Mouse (Mus musculus): ENCODE data around the gene Ino80e. TPM values are rescaled to one million over a fixed set of nuclear protein-coding genes. Genes with fewer than 3 reads are reported as not detected.
A peak's percentile ranks its signal among the peaks of the same experiment; 100 is the strongest.
"Not testable (repeated sequence)": the region's sequence is repeated elsewhere in the genome, so short reads cannot be mapped to it uniquely, and the experiment has no call there.

Gene Ino80e
- 78.2 and 80.3 TPM in 2 replicates for polyA plus RNA-seq (2014; fragmentation: Nextera tagmentation; extraction: Ambion mirVana)

GRCm38 (mm10) chr7:126862147-126862784, at the start of gene Ino80e:
Gene Ino80e (minus strand): TSS chr7:126862377.
- ATAC-seq (ENCODE audit: insufficient number of reproducible peaks, insufficient read depth, low FRiP score, low read depth) = peak; percentile 53; the same call in 1 of the 2 replicates
- Histone ChIP-seq H3K27me3 (ENCODE audit: control insufficient read depth, insufficient read depth, low read length) (no peaks in the 10 kb centered on the region), H3K4me3 (ENCODE audit: low read depth, low read length) (peak within 1 kb of the TSS; percentile 56), H3K4me2 (replicated peaks; ENCODE audit: low read depth, low read length) (peak within 1 kb of the TSS; percentile 90), H3K27ac (ENCODE audit: low read length) (peak within 1 kb of the TSS; percentile 58), H3K4me1 (ENCODE audit: control insufficient read depth, insufficient read depth, low read length) (peaks cover 18% of the 10 kb centered on the region), H3K9ac (replicated peaks; ENCODE audit: low read depth, low read length) (peak within 1 kb of the TSS; percentile 71), H3K9me3 (ENCODE audit: control insufficient read depth, low read depth, low read length) (no peaks in the 10 kb centered on the region), H3K36me3 (ENCODE audit: control insufficient read depth, insufficient read depth, low read length) (peaks cover 40% of the 10 kb centered on the region)
- under 1% methylated on average over 41 of the region's 41 CpGs for WGBS

GRCm38 (mm10) chr7:126905590-126905989, 43.4 kb upstream of the Ino80e start:
- no peak for ATAC-seq (ENCODE audit: insufficient number of reproducible peaks, insufficient read depth, low FRiP score, low read depth)
- H3K27me3 ChIP-seq (ENCODE audit: control insufficient read depth, insufficient read depth, low read length) = no peaks in the 10 kb centered on the region
- H3K4me2 ChIP-seq (replicated peaks; ENCODE audit: low read depth, low read length) = no peak overlapping the region
- H3K9me3 ChIP-seq (ENCODE audit: control insufficient read depth, low read depth, low read length) = no peaks in the 10 kb centered on the region
- no peak overlapping the region for H3K27ac ChIP-seq (ENCODE audit: low read length)
- no peak overlapping the region for H3K4me3 ChIP-seq (ENCODE audit: low read depth, low read length)
- no peak overlapping the region for H3K9ac ChIP-seq (replicated peaks; ENCODE audit: low read depth, low read length)
- H3K36me3 ChIP-seq (ENCODE audit: control insufficient read depth, insufficient read depth, low read length) = no peaks in the 10 kb centered on the region
- H3K4me1 ChIP-seq (ENCODE audit: control insufficient read depth, insufficient read depth, low read length) = no peaks in the 10 kb centered on the region
- 75% methylated on average over 3 of the region's 3 CpGs for WGBS

GRCm38 (mm10) chr7:126899781-126900180, 37.6 kb upstream of the Ino80e start:
- H3K27me3 ChIP-seq (ENCODE audit: control insufficient read depth, insufficient read depth, low read length) = not testable (repeated sequence)
- WGBS = 91% methylated on average over 7 of the region's 9 CpGs

GRCm38 (mm10) chr7:126898102-126898990, 36.2 kb upstream of the Ino80e start:
- no peaks in the 10 kb centered on the region for H3K36me3 ChIP-seq (ENCODE audit: control insufficient read depth, insufficient read depth, low read length)
- ATAC-seq (ENCODE audit: insufficient number of reproducible peaks, insufficient read depth, low FRiP score, low read depth) = peak; percentile 95
- no peaks in the 10 kb centered on the region for H3K9me3 ChIP-seq (ENCODE audit: control insufficient read depth, low read depth, low read length)
- peaks cover 5% of the 10 kb centered on the region; the same call in 1 of the 2 replicates for H3K4me1 ChIP-seq (ENCODE audit: control insufficient read depth, insufficient read depth, low read length)
- peak overlapping the region; percentile 47 for H3K9ac ChIP-seq (replicated peaks; ENCODE audit: low read depth, low read length)
- 11% methylated on average over 37 of the region's 37 CpGs for WGBS
- H3K4me3 ChIP-seq (ENCODE audit: low read depth, low read length) = peak overlapping the region; percentile 67
- peak overlapping the region; percentile 61; the same call in 1 of the 2 replicates for H3K27ac ChIP-seq (ENCODE audit: low read length)
- peak overlapping the region; percentile 85 for H3K4me2 ChIP-seq (replicated peaks; ENCODE audit: low read depth, low read length)
- H3K27me3 ChIP-seq (ENCODE audit: control insufficient read depth, insufficient read depth, low read length) = no peaks in the 10 kb centered on the region

More at GRCm38 (mm10) chr7:126899781-126900180, 37.6 kb upstream of the Ino80e start:
- not testable (repeated sequence) for H3K4me2 ChIP-seq (replicated peaks; ENCODE audit: low read depth, low read length); H3K9me3 ChIP-seq (ENCODE audit: control insufficient read depth, low read depth, low read length); H3K27ac ChIP-seq (ENCODE audit: low read length); H3K9ac ChIP-seq (replicated peaks; ENCODE audit: low read depth, low read length); H3K36me3 ChIP-seq (ENCODE audit: control insufficient read depth, insufficient read depth, low read length); H3K4me3 ChIP-seq (ENCODE audit: low read depth, low read length); ATAC-seq (ENCODE audit: insufficient number of reproducible peaks, insufficient read depth, low FRiP score, low read depth); H3K4me1 ChIP-seq (ENCODE audit: control insufficient read depth, insufficient read depth, low read length)

GRCm38 (mm10) chr7:126897390-126898101, 35.4 kb upstream of the Ino80e start:
- peaks cover 5% of the 10 kb centered on the region; the same call in 1 of the 2 replicates for H3K4me1 ChIP-seq (ENCODE audit: control insufficient read depth, insufficient read depth, low read length)
- peak overlapping the region; percentile 61; the same call in 1 of the 2 replicates for H3K27ac ChIP-seq (ENCODE audit: low read length)
- ATAC-seq (ENCODE audit: insufficient number of reproducible peaks, insufficient read depth, low FRiP score, low read depth) = peak; percentile 7; the same call in 1 of the 2 replicates
- WGBS = 21% methylated on average over 16 of the region's 16 CpGs
- H3K9ac ChIP-seq (replicated peaks; ENCODE audit: low read depth, low read length) = peak overlapping the region; percentile 47
- no peaks in the 10 kb centered on the region for H3K9me3 ChIP-seq (ENCODE audit: control insufficient read depth, low read depth, low read length)
- H3K4me2 ChIP-seq (replicated peaks; ENCODE audit: low read depth, low read length) = peak overlapping the region; percentile 85
- H3K4me3 ChIP-seq (ENCODE audit: low read depth, low read length) = peak overlapping the region; percentile 67
- no peaks in the 10 kb centered on the region for H3K36me3 ChIP-seq (ENCODE audit: control insufficient read depth, insufficient read depth, low read length)
- no peaks in the 10 kb centered on the region for H3K27me3 ChIP-seq (ENCODE audit: control insufficient read depth, insufficient read depth, low read length)

GRCm38 (mm10) chr7:126896912-126897311, 34.7 kb upstream of the Ino80e start:
- 81% methylated on average over 5 of the region's 5 CpGs for WGBS
- no peak for ATAC-seq (ENCODE audit: insufficient number of reproducible peaks, insufficient read depth, low FRiP score, low read depth)
- H3K4me3 ChIP-seq (ENCODE audit: low read depth, low read length) = 0 out of 2 replicates have a peak overlapping the region, but pooled peaks have one; percentile 67
- H3K4me2 ChIP-seq (replicated peaks; ENCODE audit: low read depth, low read length) = no peak overlapping the region
- H3K9ac ChIP-seq (replicated peaks; ENCODE audit: low read depth, low read length) = no peak overlapping the region
- no peaks in the 10 kb centered on the region for H3K27me3 ChIP-seq (ENCODE audit: control insufficient read depth, insufficient read depth, low read length)
- H3K36me3 ChIP-seq (ENCODE audit: control insufficient read depth, insufficient read depth, low read length) = no peaks in the 10 kb centered on the region
- H3K4me1 ChIP-seq (ENCODE audit: control insufficient read depth, insufficient read depth, low read length) = peaks cover 5% of the 10 kb centered on the region; the same call in 1 of the 2 replicates
- H3K9me3 ChIP-seq (ENCODE audit: control insufficient read depth, low read depth, low read length) = no peaks in the 10 kb centered on the region
- H3K27ac ChIP-seq (ENCODE audit: low read length) = no peak overlapping the region

- H3K27me3 ChIP-seq (ENCODE audit: control insufficient read depth, insufficient read depth, low read length) = no peaks in the 10 kb centered on the region
- H3K4me2 ChIP-seq (replicated peaks; ENCODE audit: low read depth, low read length) = no peak overlapping the region
- H3K9ac ChIP-seq (replicated peaks; ENCODE audit: low read depth, low read length) = no peak overlapping the region
- 53% methylated on average over 7 of the region's 7 CpGs for WGBS
- H3K4me1 ChIP-seq (ENCODE audit: control insufficient read depth, insufficient read depth, low read length) = no peaks in the 10 kb centered on the region
- H3K4me3 ChIP-seq (ENCODE audit: low read depth, low read length) = no peak overlapping the region
- no peak for ATAC-seq (ENCODE audit: insufficient number of reproducible peaks, insufficient read depth, low FRiP score, low read depth)
- H3K36me3 ChIP-seq (ENCODE audit: control insufficient read depth, insufficient read depth, low read length) = peaks cover 6% of the 10 kb centered on the region; the same call in 1 of the 2 replicates
- H3K9me3 ChIP-seq (ENCODE audit: control insufficient read depth, low read depth, low read length) = no peaks in the 10 kb centered on the region
- H3K27ac ChIP-seq (ENCODE audit: low read length) = no peak overlapping the region
These were observed 26.7 kb upstream of the Ino80e start for GRCm38 (mm10) chr7:126888852-126889251.

GRCm38 (mm10) chr7:126887281-126887680, 25.1 kb upstream of the Ino80e start:
- Histone ChIP-seq H3K36me3 (ENCODE audit: control insufficient read depth, insufficient read depth, low read length) (peaks cover 6% of the 10 kb centered on the region; the same call in 1 of the 2 replicates), H3K9me3 (ENCODE audit: control insufficient read depth, low read depth, low read length) (no peaks in the 10 kb centered on the region), H3K27me3 (ENCODE audit: control insufficient read depth, insufficient read depth, low read length) (no peaks in the 10 kb centered on the region), H3K27ac (ENCODE audit: low read length) (no peak overlapping the region), H3K4me2 (replicated peaks; ENCODE audit: low read depth, low read length) (no peak overlapping the region), H3K4me1 (ENCODE audit: control insufficient read depth, insufficient read depth, low read length) (peaks cover 13% of the 10 kb centered on the region), H3K9ac (replicated peaks; ENCODE audit: low read depth, low read length) (no peak overlapping the region), H3K4me3 (ENCODE audit: low read depth, low read length) (no peak overlapping the region)
- 47% methylated on average over 5 of the region's 5 CpGs for WGBS
- ATAC-seq (ENCODE audit: insufficient number of reproducible peaks, insufficient read depth, low FRiP score, low read depth) = no peak

All from stomach, embryonic 14.5 days (tissue).